Mouse (Mus musculus): ENCODE data around the gene Kcnn1. TPM values are rescaled to one million over a fixed set of nuclear protein-coding genes. Genes with fewer than 3 reads are reported as not detected.
"Not testable (repeated sequence)": the region's sequence is repeated elsewhere in the genome, so short reads cannot be mapped to it uniquely, and the experiment has no call there.

Gene Kcnn1
- polyA plus RNA-seq, 1 experiment from 2014 or later: 12.6 TPM

- no peaks in the 10 kb centered on the region for H3K4me1 ChIP-seq (ENCODE audit: control insufficient read depth, insufficient read depth, low read length)
- H3K27me3 ChIP-seq (ENCODE audit: control insufficient read depth, insufficient read depth, low read length): no peaks in the 10 kb centered on the region
- no peaks in the 10 kb centered on the region for H3K36me3 ChIP-seq (ENCODE audit: control insufficient read depth, insufficient read depth, low read length)
- H3K9ac ChIP-seq (replicated peaks; ENCODE audit: low read depth, low read length): peak overlapping the region; percentile 21; the same call in 1 of the 2 replicates
- H3K27ac ChIP-seq (ENCODE audit: low read depth, low read length): no peak overlapping the region
- no peak overlapping the region for H3K4me2 ChIP-seq (ENCODE audit: low read depth, low read length)
- H3K4me3 ChIP-seq (ENCODE audit: low read depth, low read length): no peak overlapping the region
- WGBS: 42% methylated on average over 15 of the region's 15 CpGs
- no peaks in the 10 kb centered on the region for H3K9me3 ChIP-seq (ENCODE audit: control insufficient read depth, low read length)
- ATAC-seq (ENCODE audit: low read depth): no peak
These were observed 29.5 kb downstream of the Kcnn1 start for GRCm38 (mm10) chr8:70833520-70833919.

- H3K4me2 ChIP-seq (ENCODE audit: low read depth, low read length): no peak overlapping the region
- H3K4me1 ChIP-seq (ENCODE audit: control insufficient read depth, insufficient read depth, low read length): no peaks in the 10 kb centered on the region
- ATAC-seq (ENCODE audit: low read depth): peak; percentile 23; the same call in 1 of the 2 replicates
- H3K27me3 ChIP-seq (ENCODE audit: control insufficient read depth, insufficient read depth, low read length): no peaks in the 10 kb centered on the region
- no peaks in the 10 kb centered on the region for H3K9me3 ChIP-seq (ENCODE audit: control insufficient read depth, low read length)
- no peaks in the 10 kb centered on the region for H3K36me3 ChIP-seq (ENCODE audit: control insufficient read depth, insufficient read depth, low read length)
- WGBS: 32% methylated on average over 9 of the region's 9 CpGs
- no peak overlapping the region for H3K4me3 ChIP-seq (ENCODE audit: low read depth, low read length)
- no peak overlapping the region for H3K27ac ChIP-seq (ENCODE audit: low read depth, low read length)
- H3K9ac ChIP-seq (replicated peaks; ENCODE audit: low read depth, low read length): peak overlapping the region; percentile 21; the same call in 1 of the 2 replicates
These were observed 30.0 kb downstream of the Kcnn1 start for GRCm38 (mm10) chr8:70833018-70833482.

DNA sequence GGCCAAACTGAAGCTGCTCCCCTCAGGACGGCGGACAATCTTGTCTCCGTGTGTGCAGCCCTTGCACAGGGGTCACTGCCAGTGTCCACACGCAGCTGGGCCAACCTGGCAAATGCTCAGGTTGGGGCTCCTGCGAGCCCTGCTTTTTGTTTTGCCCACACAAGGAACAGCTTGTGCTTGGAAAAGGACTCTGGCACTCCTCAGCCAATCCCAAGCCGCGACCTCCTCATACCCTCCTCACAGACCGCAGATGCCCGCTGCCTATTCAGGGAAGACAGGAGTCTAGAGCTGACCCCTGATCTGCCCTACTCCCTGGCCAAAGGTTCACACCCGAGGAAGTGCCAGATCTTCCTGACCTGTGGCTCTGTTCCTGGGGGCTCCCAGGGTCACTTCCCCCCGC, 30.7 kb downstream of the Kcnn1 start:
- Histone ChIP-seq H3K9ac (replicated peaks; ENCODE audit: low read depth, low read length) (no peak overlapping the region), H3K36me3 (ENCODE audit: control insufficient read depth, insufficient read depth, low read length) (no peaks in the 10 kb centered on the region), H3K27me3 (ENCODE audit: control insufficient read depth, insufficient read depth, low read length) (no peaks in the 10 kb centered on the region), H3K4me3 (ENCODE audit: low read depth, low read length) (no peak overlapping the region), H3K4me1 (ENCODE audit: control insufficient read depth, insufficient read depth, low read length) (no peaks in the 10 kb centered on the region), H3K27ac (ENCODE audit: low read depth, low read length) (no peak overlapping the region), H3K4me2 (ENCODE audit: low read depth, low read length) (no peak overlapping the region), H3K9me3 (ENCODE audit: control insufficient read depth, low read length) (no peaks in the 10 kb centered on the region)
- WGBS: 60% methylated on average over 11 of the region's 11 CpGs
- ATAC-seq (ENCODE audit: low read depth): no peak

GRCm38 (mm10) chr8:70831517-70831916, 31.5 kb downstream of the Kcnn1 start:
- no peak overlapping the region for H3K4me3 ChIP-seq (ENCODE audit: low read depth, low read length)

GRCm38 (mm10) chr8:70827796-70828195, 35.3 kb downstream of the Kcnn1 start:
- WGBS: 93% methylated on average over 1 of the region's 1 CpGs
- Histone ChIP-seq H3K4me2 (ENCODE audit: low read depth, low read length) (no peak overlapping the region), H3K27me3 (ENCODE audit: control insufficient read depth, insufficient read depth, low read length) (no peaks in the 10 kb centered on the region), H3K9me3 (ENCODE audit: control insufficient read depth, low read length) (no peaks in the 10 kb centered on the region), H3K4me1 (ENCODE audit: control insufficient read depth, insufficient read depth, low read length) (no peaks in the 10 kb centered on the region), H3K4me3 (ENCODE audit: low read depth, low read length) (no peak overlapping the region), H3K36me3 (ENCODE audit: control insufficient read depth, insufficient read depth, low read length) (no peaks in the 10 kb centered on the region), H3K27ac (ENCODE audit: low read depth, low read length) (no peak overlapping the region), H3K9ac (replicated peaks; ENCODE audit: low read depth, low read length) (no peak overlapping the region)
- no peak for ATAC-seq (ENCODE audit: low read depth)

More at GRCm38 (mm10) chr8:70831517-70831916, 31.5 kb downstream of the Kcnn1 start:
- ATAC-seq (ENCODE audit: low read depth): no peak
- Histone ChIP-seq H3K36me3 (ENCODE audit: control insufficient read depth, insufficient read depth, low read length) (no peaks in the 10 kb centered on the region), H3K9me3 (ENCODE audit: control insufficient read depth, low read length) (no peaks in the 10 kb centered on the region), H3K27ac (ENCODE audit: low read depth, low read length) (no peak overlapping the region), H3K4me2 (ENCODE audit: low read depth, low read length) (no peak overlapping the region), H3K4me1 (ENCODE audit: control insufficient read depth, insufficient read depth, low read length) (no peaks in the 10 kb centered on the region), H3K27me3 (ENCODE audit: control insufficient read depth, insufficient read depth, low read length) (no peaks in the 10 kb centered on the region), H3K9ac (replicated peaks; ENCODE audit: low read depth, low read length) (no peak overlapping the region)
- WGBS: 88% methylated on average over 8 of the region's 8 CpGs

DNA sequence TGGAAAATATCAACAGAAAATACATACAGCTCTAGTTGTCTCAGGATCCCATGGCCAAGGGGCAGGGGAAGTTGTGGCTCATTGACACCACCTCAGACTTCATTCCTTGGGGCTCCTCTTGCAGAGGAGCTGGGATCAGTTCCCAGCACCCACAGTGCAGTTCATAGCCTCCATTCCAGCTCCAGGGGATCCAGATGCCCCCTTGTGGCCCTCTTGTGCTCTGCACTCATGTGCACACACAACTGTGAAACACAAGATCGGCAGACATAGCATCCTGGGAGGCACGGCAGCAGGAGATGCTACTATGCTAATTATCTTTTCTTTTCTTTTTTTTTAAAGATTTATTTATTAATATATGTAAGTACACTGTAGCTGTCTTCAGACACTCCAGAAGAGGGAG, 36.0 kb downstream of the Kcnn1 start:
- WGBS: 93% methylated on average over 2 of the region's 2 CpGs
- no peak overlapping the region for H3K4me3 ChIP-seq (ENCODE audit: low read depth, low read length)
- H3K27ac ChIP-seq (ENCODE audit: low read depth, low read length): no peak overlapping the region
- ATAC-seq (ENCODE audit: low read depth): no peak
- H3K27me3 ChIP-seq (ENCODE audit: control insufficient read depth, insufficient read depth, low read length): no peaks in the 10 kb centered on the region
- no peaks in the 10 kb centered on the region for H3K4me1 ChIP-seq (ENCODE audit: control insufficient read depth, insufficient read depth, low read length)
- H3K4me2 ChIP-seq (ENCODE audit: low read depth, low read length): no peak overlapping the region
- no peaks in the 10 kb centered on the region for H3K9me3 ChIP-seq (ENCODE audit: control insufficient read depth, low read length)
- no peak overlapping the region for H3K9ac ChIP-seq (replicated peaks; ENCODE audit: low read depth, low read length)
- no peaks in the 10 kb centered on the region for H3K36me3 ChIP-seq (ENCODE audit: control insufficient read depth, insufficient read depth, low read length)

- H3K27me3 ChIP-seq (ENCODE audit: control insufficient read depth, insufficient read depth, low read length): no peaks in the 10 kb centered on the region
- no peak overlapping the region for H3K4me3 ChIP-seq (ENCODE audit: low read depth, low read length)
- no peak for ATAC-seq (ENCODE audit: low read depth)
- no peaks in the 10 kb centered on the region for H3K9me3 ChIP-seq (ENCODE audit: control insufficient read depth, low read length)
- WGBS: 89% methylated on average over 8 of the region's 8 CpGs
- no peak overlapping the region for H3K4me2 ChIP-seq (ENCODE audit: low read depth, low read length)
- no peaks in the 10 kb centered on the region for H3K36me3 ChIP-seq (ENCODE audit: control insufficient read depth, insufficient read depth, low read length)
- no peak overlapping the region for H3K9ac ChIP-seq (replicated peaks; ENCODE audit: low read depth, low read length)
- no peaks in the 10 kb centered on the region for H3K4me1 ChIP-seq (ENCODE audit: control insufficient read depth, insufficient read depth, low read length)
- H3K27ac ChIP-seq (ENCODE audit: low read depth, low read length): no peak overlapping the region
These were observed 37.2 kb downstream of the Kcnn1 start for GRCm38 (mm10) chr8:70825816-70826215.

DNA sequence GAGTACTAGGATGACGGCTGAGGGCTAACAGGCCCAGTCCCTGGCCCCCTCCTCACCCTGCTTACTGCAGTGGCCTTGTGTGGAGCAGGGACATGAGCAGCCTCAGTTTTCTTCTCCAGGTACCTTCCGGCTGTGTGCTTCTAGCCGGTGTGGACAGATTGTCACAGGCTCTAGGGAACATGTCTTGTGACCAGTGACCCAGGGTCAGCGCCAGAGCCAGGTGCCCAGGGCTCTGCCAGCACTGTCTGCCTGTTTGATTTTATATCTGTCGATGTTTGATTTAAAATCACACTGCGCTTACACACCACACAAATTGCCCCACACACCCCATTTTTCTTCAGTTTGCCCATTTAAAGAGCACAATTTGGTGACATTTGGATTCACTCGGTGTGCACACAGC, 39.3 kb downstream of the Kcnn1 start:
- Histone ChIP-seq H3K36me3 (ENCODE audit: control insufficient read depth, insufficient read depth, low read length) (no peaks in the 10 kb centered on the region), H3K4me2 (ENCODE audit: low read depth, low read length) (no peak overlapping the region), H3K9ac (replicated peaks; ENCODE audit: low read depth, low read length) (no peak overlapping the region), H3K27ac (ENCODE audit: low read depth, low read length) (no peak overlapping the region), H3K4me1 (ENCODE audit: control insufficient read depth, insufficient read depth, low read length) (no peaks in the 10 kb centered on the region), H3K27me3 (ENCODE audit: control insufficient read depth, insufficient read depth, low read length) (no peaks in the 10 kb centered on the region), H3K4me3 (ENCODE audit: low read depth, low read length) (no peak overlapping the region), H3K9me3 (ENCODE audit: control insufficient read depth, low read length) (no peaks in the 10 kb centered on the region)
- no peak for ATAC-seq (ENCODE audit: low read depth)
- 77% methylated on average over 7 of the region's 7 CpGs for WGBS

DNA sequence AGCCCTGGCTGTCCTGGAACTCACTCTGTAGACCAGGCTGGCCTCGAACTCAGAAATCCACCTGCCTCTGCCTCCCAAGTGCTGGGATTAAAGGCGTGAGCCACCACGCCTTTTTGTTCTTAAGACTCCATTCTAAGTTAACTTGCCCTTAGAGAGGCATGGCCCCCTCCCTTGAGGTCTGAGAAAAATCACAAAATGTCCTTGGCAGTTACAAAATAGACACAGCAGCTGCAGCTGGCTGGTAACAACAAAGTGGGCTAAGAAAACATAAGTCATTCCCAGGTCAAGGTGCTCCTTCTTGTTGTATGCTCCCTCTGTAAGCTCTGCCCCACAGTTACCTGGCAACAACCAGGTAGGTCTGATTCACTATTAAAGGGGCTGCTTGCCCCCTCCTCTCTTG, 40.5 kb downstream of the Kcnn1 start:
- not testable (repeated sequence) for H3K4me1 ChIP-seq (ENCODE audit: control insufficient read depth, insufficient read depth, low read length); H3K9me3 ChIP-seq (ENCODE audit: control insufficient read depth, low read length); H3K27me3 ChIP-seq (ENCODE audit: control insufficient read depth, insufficient read depth, low read length); ATAC-seq (ENCODE audit: low read depth); H3K36me3 ChIP-seq (ENCODE audit: control insufficient read depth, insufficient read depth, low read length); H3K4me2 ChIP-seq (ENCODE audit: low read depth, low read length); H3K4me3 ChIP-seq (ENCODE audit: low read depth, low read length); H3K27ac ChIP-seq (ENCODE audit: low read depth, low read length); H3K9ac ChIP-seq (replicated peaks; ENCODE audit: low read depth, low read length)
- WGBS: 84% methylated on average over 3 of the region's 3 CpGs

All from neural tube, embryonic 14.5 days (tissue).